Mouse (Mus musculus) testis, postnatal 10 days (tissue): ENCODE measurements around the gene Cd47.

Experiments used
- DNase-seq: peaks from one replicate; pipeline ENCODE4 v3.0.0; 2021; ENCODE audit warnings: low spot score

The Cd47 gene

GRCm38 (mm10) chr16:49909536-49909935 lies 109.2 kb downstream of the Cd47 start:
- DNase-seq = no peak

- no peak for DNase-seq
Observed at GRCm38 (mm10) chr16:49914094-49914493, 113.8 kb downstream of the Cd47 start.

- no peak for DNase-seq
Observed at GRCm38 (mm10) chr16:49915532-49916476, 115.5 kb downstream of the Cd47 start.

GRCm38 (mm10) chr16:49920191-49920590 lies 119.9 kb downstream of the Cd47 start:
- DNase-seq = no peak

- DNase-seq = no peak
Observed at GRCm38 (mm10) chr16:49921677-49922076, 121.3 kb downstream of the Cd47 start.

GRCm38 (mm10) chr16:49922098-49922497 lies 121.8 kb downstream of the Cd47 start:
- no peak for DNase-seq

GRCm38 (mm10) chr16:49923720-49924119 lies 123.4 kb downstream of the Cd47 start:
- DNase-seq = no peak

- DNase-seq = no peak
Observed at GRCm38 (mm10) chr16:49924941-49925340, 124.6 kb downstream of the Cd47 start.

GRCm38 (mm10) chr16:49933274-49933673 lies 132.9 kb downstream of the Cd47 start:
- no peak for DNase-seq

GRCm38 (mm10) chr16:49936008-49936443 lies 135.7 kb downstream of the Cd47 start:
- no peak for DNase-seq

- no peak for DNase-seq
Observed at GRCm38 (mm10) chr16:49936793-49937192, 136.5 kb downstream of the Cd47 start.

- DNase-seq = no peak
Observed at GRCm38 (mm10) chr16:49937218-49938165, 137.2 kb downstream of the Cd47 start.

- no peak for DNase-seq
Observed at GRCm38 (mm10) chr16:49938483-49939301, 138.4 kb downstream of the Cd47 start.

GRCm38 (mm10) chr16:49939376-49939775 lies 139.0 kb downstream of the Cd47 start:
- DNase-seq = no peak

- no peak for DNase-seq
Observed at GRCm38 (mm10) chr16:49940473-49940872, 140.1 kb downstream of the Cd47 start.

- no peak for DNase-seq
Observed at GRCm38 (mm10) chr16:49941031-49941430, 140.7 kb downstream of the Cd47 start.

GRCm38 (mm10) chr16:49943726-49944125 lies 143.4 kb downstream of the Cd47 start:
- no peak for DNase-seq

GRCm38 (mm10) chr16:49945084-49945483 lies 144.8 kb downstream of the Cd47 start:
- DNase-seq = no peak

GRCm38 (mm10) chr16:49947049-49947448 lies 146.7 kb downstream of the Cd47 start:
- DNase-seq = no peak

GRCm38 (mm10) chr16:49947610-49948009 lies 147.3 kb downstream of the Cd47 start:
- no peak for DNase-seq

GRCm38 (mm10) chr16:49948287-49948686 lies 148.0 kb downstream of the Cd47 start:
- DNase-seq = no peak

- no peak for DNase-seq
Observed at GRCm38 (mm10) chr16:49949261-49949660, 148.9 kb downstream of the Cd47 start.
